Mouse (Mus musculus) myocyte (in vitro differentiated cells): ENCODE data around the gene Slc4a3.

Experiments
- CEBPB ChIP-seq: IDR thresholded peaks from 2 replicates; pipeline ENCODE4 v1.6.1; 2011; ENCODE audit warnings: mild to moderate bottlenecking, moderate library complexity; ENCODE audit not compliant: poor library complexity, insufficient read depth, severe bottlenecking
- E2F4 ChIP-seq: IDR thresholded peaks from one replicate; pipeline ENCODE4 v1.6.1; 2011; ENCODE audit warnings: mild to moderate bottlenecking, control low read depth, moderate library complexity; ENCODE audit not compliant: insufficient read depth
- MAX ChIP-seq: IDR thresholded peaks from one replicate; pipeline ENCODE4 v1.6.1; 2011; ENCODE audit warnings: low read depth, mild to moderate bottlenecking, control low read depth
- MYOD1 ChIP-seq, 3 experiments: IDR thresholded peaks; one replicate each; pipeline ENCODE4 v1.6.1; 2011; ENCODE audit warnings: control low read depth in 2 of 3, low read depth in 2 of 3, mild to moderate bottlenecking in 2 of 3, moderate library complexity in 1 of 3; ENCODE audit not compliant: insufficient read length in 2 of 3, control insufficient read depth in 1 of 3
- MYOG ChIP-seq, 3 experiments: IDR thresholded peaks; one replicate each; pipeline ENCODE4 v1.6.1; 2011; ENCODE audit warnings: control low read depth in 2 of 3, low read depth in 2 of 3, mild to moderate bottlenecking in 2 of 3; ENCODE audit not compliant: insufficient read length in 2 of 3, control insufficient read depth in 1 of 3, insufficient read depth in 1 of 3
- POLR2A ChIP-seq: IDR thresholded peaks from one replicate; pipeline ENCODE4 v1.6.1; 2011; ENCODE audit warnings: low read depth, mild to moderate bottlenecking, control low read depth, moderate library complexity; ENCODE audit not compliant: insufficient read length
- POLR2AphosphoS2 ChIP-seq: IDR thresholded peaks from one replicate; pipeline ENCODE4 v1.6.1; 2011; ENCODE audit warnings: low read depth, control low read depth; ENCODE audit not compliant: insufficient read length
- TCF12 ChIP-seq: IDR thresholded peaks from one replicate; pipeline ENCODE4 v1.6.1; 2011; ENCODE audit warnings: mild to moderate bottlenecking, control low read depth; ENCODE audit not compliant: poor library complexity, insufficient read depth, severe bottlenecking
- TCF3 ChIP-seq: IDR thresholded peaks from one replicate; pipeline ENCODE4 v1.6.1; 2011; ENCODE audit warnings: low read depth, control low read depth; ENCODE audit not compliant: insufficient read length
- USF1 ChIP-seq: IDR thresholded peaks from one replicate; pipeline ENCODE4 v1.6.1; 2011; ENCODE audit warnings: low read depth, mild to moderate bottlenecking, control low read depth, moderate library complexity

- TF ChIP-seq MYOG (IDR thresholded peaks at IDR 0.05; ENCODE audit: control insufficient read depth in 1 of 3, insufficient read depth in 1 of 3, insufficient read length in 2 of 3, low read depth in 2 of 3) (no peak), POLR2A (no peak), USF1 (no peak), MAX (no peak), TCF12 (no peak), TCF3 (no peak), POLR2AphosphoS2 (no peak), E2F4 (no peak), CEBPB (no peak), MYOD1 (IDR thresholded peaks at IDR 0.05; ENCODE audit: control insufficient read depth in 1 of 3, insufficient read length in 2 of 3, low read depth in 2 of 3) (no peak)
Observed at GRCm38 (mm10) chr1:75597622-75598021, 51.6 kb downstream of the Slc4a3 start.
